Mouse (Mus musculus) myocyte (in vitro differentiated cells): ENCODE results near the gene Epha4. TPM values are rescaled to one million over a fixed set of nuclear protein-coding genes. Genes with fewer than 3 reads are reported as not detected.

ENCODE experiments used
- H3K27me3 ChIP-seq: one replicate; pipeline ENCODE4 v1.6.1; 2011; ENCODE audit not compliant: control insufficient read depth, insufficient read depth, insufficient read length
- H3K36me3 ChIP-seq: one replicate; pipeline ENCODE4 v1.6.1; 2011; ENCODE audit not compliant: control insufficient read depth, insufficient read depth
- H3K4me2 ChIP-seq: one replicate; pipeline ENCODE4 v1.6.1; 2011; ENCODE audit warnings: low read depth, control low read depth
- H3K4me3 ChIP-seq: one replicate; pipeline ENCODE4 v1.5.1; 2011; ENCODE audit warnings: mild to moderate bottlenecking, control low read depth, moderate library complexity
- H3K79me2 ChIP-seq: one replicate; pipeline ENCODE4 v1.6.1; 2011; ENCODE audit not compliant: control insufficient read depth, insufficient read depth
- H3ac ChIP-seq: one replicate; pipeline ENCODE4 v1.6.1; 2011; ENCODE audit not compliant: control insufficient read depth, insufficient read length
- CEBPB ChIP-seq: IDR thresholded peaks from 2 replicates; pipeline ENCODE4 v1.6.1; 2011; ENCODE audit warnings: mild to moderate bottlenecking, moderate library complexity; ENCODE audit not compliant: poor library complexity, insufficient read depth, severe bottlenecking
- E2F4 ChIP-seq: IDR thresholded peaks from one replicate; pipeline ENCODE4 v1.6.1; 2011; ENCODE audit warnings: mild to moderate bottlenecking, control low read depth, moderate library complexity; ENCODE audit not compliant: insufficient read depth
- MAX ChIP-seq: IDR thresholded peaks from one replicate; pipeline ENCODE4 v1.6.1; 2011; ENCODE audit warnings: low read depth, mild to moderate bottlenecking, control low read depth
- MYOD1 ChIP-seq, 3 experiments: IDR thresholded peaks; one replicate each; pipeline ENCODE4 v1.6.1; 2011; ENCODE audit warnings: control low read depth in 2 of 3, low read depth in 2 of 3, mild to moderate bottlenecking in 2 of 3, moderate library complexity in 1 of 3; ENCODE audit not compliant: insufficient read length in 2 of 3, control insufficient read depth in 1 of 3
- MYOG ChIP-seq, 3 experiments: IDR thresholded peaks; one replicate each; pipeline ENCODE4 v1.6.1; 2011; ENCODE audit warnings: control low read depth in 2 of 3, low read depth in 2 of 3, mild to moderate bottlenecking in 2 of 3; ENCODE audit not compliant: insufficient read length in 2 of 3, control insufficient read depth in 1 of 3, insufficient read depth in 1 of 3
- POLR2A ChIP-seq: IDR thresholded peaks from one replicate; pipeline ENCODE4 v1.6.1; 2011; ENCODE audit warnings: low read depth, mild to moderate bottlenecking, control low read depth, moderate library complexity; ENCODE audit not compliant: insufficient read length
- POLR2AphosphoS2 ChIP-seq: IDR thresholded peaks from one replicate; pipeline ENCODE4 v1.6.1; 2011; ENCODE audit warnings: low read depth, control low read depth; ENCODE audit not compliant: insufficient read length
- REST ChIP-seq: IDR thresholded peaks from one replicate; pipeline ENCODE4 v1.6.1; 2011; ENCODE audit warnings: mild to moderate bottlenecking, control low read depth, moderate library complexity; ENCODE audit not compliant: insufficient read depth, insufficient read length
- SRF ChIP-seq: IDR thresholded peaks from one replicate; pipeline ENCODE4 v1.6.1; 2011; ENCODE audit warnings: low read depth; ENCODE audit not compliant: control insufficient read depth, insufficient read length
- TCF12 ChIP-seq: IDR thresholded peaks from one replicate; pipeline ENCODE4 v1.6.1; 2011; ENCODE audit warnings: mild to moderate bottlenecking, control low read depth; ENCODE audit not compliant: poor library complexity, insufficient read depth, severe bottlenecking
- TCF3 ChIP-seq: IDR thresholded peaks from one replicate; pipeline ENCODE4 v1.6.1; 2011; ENCODE audit warnings: low read depth, control low read depth; ENCODE audit not compliant: insufficient read length
- USF1 ChIP-seq: IDR thresholded peaks from one replicate; pipeline ENCODE4 v1.6.1; 2011; ENCODE audit warnings: low read depth, mild to moderate bottlenecking, control low read depth, moderate library complexity
- polyA plus RNA-seq: library from polyadenylated mRNA; unstranded; fragments of >200 nt; fragmentation: generic; extraction: Trizol; gene quantifications from one replicate; pipeline ENCODE4 v1.2.1, GENCODE M21; 2012; ENCODE audit warnings: missing spikeins

The Epha4 gene
- polyA plus RNA-seq, 1 experiment: 0.29 TPM

GRCm38 (mm10) chr1:77489387-77489786 lies 25.5 kb downstream of the Epha4 start:
- Histone ChIP-seq H3K4me2 (peak overlapping the region; percentile 59), H3K27me3 (no peaks in the 10 kb centered on the region), H3ac (no peak overlapping the region), H3K36me3 (no peaks in the 10 kb centered on the region), H3K4me3 (no peak overlapping the region), H3K79me2 (no peaks in the 10 kb centered on the region)
- TF ChIP-seq TCF12: no peak
- TF ChIP-seq USF1: no peak
- TF ChIP-seq MAX: no peak
- TF ChIP-seq TCF3: no peak
- no peak for TF ChIP-seq CEBPB
- no peak for TF ChIP-seq POLR2A
- TF ChIP-seq POLR2AphosphoS2: no peak
- no peak for TF ChIP-seq REST
- no peak for TF ChIP-seq E2F4
- no peak for TF ChIP-seq MYOG (IDR thresholded peaks at IDR 0.05; ENCODE audit: control insufficient read depth in 1 of 3, insufficient read depth in 1 of 3, insufficient read length in 2 of 3, low read depth in 2 of 3)
- TF ChIP-seq SRF: no peak
- TF ChIP-seq MYOD1 (IDR thresholded peaks at IDR 0.05; ENCODE audit: control insufficient read depth in 1 of 3, insufficient read length in 2 of 3, low read depth in 2 of 3): no peak

- H3K4me3 ChIP-seq: no peak overlapping the region
- H3ac ChIP-seq: no peak overlapping the region
- no peaks in the 10 kb centered on the region for H3K79me2 ChIP-seq
- H3K27me3 ChIP-seq: no peaks in the 10 kb centered on the region
- TF ChIP-seq TCF12: no peak
- TF ChIP-seq CEBPB: peak; percentile 62; the same call in 1 of the 2 replicates
- TF ChIP-seq MYOD1 (IDR thresholded peaks at IDR 0.05; ENCODE audit: control insufficient read depth in 1 of 3, insufficient read length in 2 of 3, low read depth in 2 of 3): no peak
- no peak overlapping the region for H3K4me2 ChIP-seq
- H3K36me3 ChIP-seq: no peaks in the 10 kb centered on the region
Measured at GRCm38 (mm10) chr1:77487856-77488462, 26.9 kb downstream of the Epha4 start.

- H3K36me3 ChIP-seq: no peaks in the 10 kb centered on the region
- no peak overlapping the region for H3ac ChIP-seq
- TF ChIP-seq E2F4: no peak
- TF ChIP-seq POLR2AphosphoS2: no peak
- no peak for TF ChIP-seq POLR2A
- TF ChIP-seq TCF12: no peak
- no peak for TF ChIP-seq MYOG (IDR thresholded peaks at IDR 0.05; ENCODE audit: control insufficient read depth in 1 of 3, insufficient read depth in 1 of 3, insufficient read length in 2 of 3, low read depth in 2 of 3)
- no peak for TF ChIP-seq CEBPB
- no peak for TF ChIP-seq TCF3
- TF ChIP-seq REST: no peak
- no peak for TF ChIP-seq MAX
- no peak for TF ChIP-seq MYOD1 (IDR thresholded peaks at IDR 0.05; ENCODE audit: control insufficient read depth in 1 of 3, insufficient read length in 2 of 3, low read depth in 2 of 3)
- TF ChIP-seq USF1: no peak
- no peak for TF ChIP-seq SRF
- H3K4me3 ChIP-seq: no peak overlapping the region
- no peaks in the 10 kb centered on the region for H3K79me2 ChIP-seq
- H3K4me2 ChIP-seq: peak overlapping the region; percentile 35
- no peaks in the 10 kb centered on the region for H3K27me3 ChIP-seq
Measured at GRCm38 (mm10) chr1:77484766-77485596, 29.9 kb downstream of the Epha4 start.

GRCm38 (mm10) chr1:77475808-77476413 lies 39.0 kb downstream of the Epha4 start:
- no peaks in the 10 kb centered on the region for H3K79me2 ChIP-seq
- H3K27me3 ChIP-seq: no peaks in the 10 kb centered on the region
- no peak overlapping the region for H3K4me3 ChIP-seq
- no peak overlapping the region for H3K4me2 ChIP-seq
- H3K36me3 ChIP-seq: no peaks in the 10 kb centered on the region
- TF ChIP-seq MYOD1 (IDR thresholded peaks at IDR 0.05; ENCODE audit: control insufficient read depth in 1 of 3, insufficient read length in 2 of 3, low read depth in 2 of 3): no peak
- TF ChIP-seq TCF12: no peak
- no peak for TF ChIP-seq E2F4
- TF ChIP-seq MYOG (IDR thresholded peaks at IDR 0.05; ENCODE audit: control insufficient read depth in 1 of 3, insufficient read depth in 1 of 3, insufficient read length in 2 of 3, low read depth in 2 of 3): no peak
- TF ChIP-seq MAX: no peak
- TF ChIP-seq SRF: no peak
- TF ChIP-seq TCF3: no peak
- TF ChIP-seq CEBPB: no peak
- no peak for TF ChIP-seq USF1
- no peak for TF ChIP-seq REST
- no peak for TF ChIP-seq POLR2AphosphoS2
- H3ac ChIP-seq: no peak overlapping the region
